Mouse (Mus musculus): Measurements from ENCODE around the gene Ppil4.

Gene Ppil4

DNA sequence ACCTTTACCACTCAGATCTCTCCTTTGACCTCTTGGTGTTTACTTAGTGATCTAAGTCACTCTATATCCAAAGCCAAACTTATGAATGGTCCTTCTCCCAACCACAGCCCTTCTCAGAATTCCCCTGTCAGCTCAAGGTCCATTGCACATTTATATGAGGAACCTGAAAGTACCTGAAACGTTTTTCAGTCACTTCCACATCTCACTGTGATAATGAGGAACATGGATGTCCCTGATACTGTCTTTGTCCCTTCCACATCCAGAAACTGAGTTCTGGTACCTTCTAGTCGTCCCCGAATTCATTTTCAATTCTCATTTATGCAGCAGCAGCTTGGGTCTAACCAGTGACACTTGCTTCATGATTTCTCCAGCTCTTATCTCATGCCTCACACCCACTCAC is 59.2 kb downstream of the Ppil4 start:
- DNase-seq (ENCODE audit: extremely low read depth, insufficient read length, low spot score): no peak

DNA sequence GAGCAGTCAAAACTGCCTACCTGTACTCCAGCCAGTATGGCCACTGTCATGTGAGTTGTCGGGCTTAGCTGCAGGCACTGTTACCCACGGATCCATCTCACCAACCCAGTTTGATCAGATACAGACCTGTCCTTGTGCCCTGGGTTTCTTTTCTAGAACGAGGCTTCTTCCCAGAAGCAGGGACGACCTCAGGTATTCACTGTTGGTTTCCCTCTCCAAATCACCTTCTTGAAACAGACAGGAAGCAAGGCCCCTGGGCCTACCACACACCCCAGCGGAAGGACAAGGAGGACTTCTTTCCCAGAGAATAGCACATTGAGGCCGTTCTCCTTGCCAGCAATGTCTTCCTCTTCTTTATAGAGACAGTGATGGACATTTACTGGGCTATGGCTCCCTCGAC is 67.8 kb downstream of the Ppil4 start:
- no peak for DNase-seq (ENCODE audit: extremely low read depth, insufficient read length, low spot score)

DNA sequence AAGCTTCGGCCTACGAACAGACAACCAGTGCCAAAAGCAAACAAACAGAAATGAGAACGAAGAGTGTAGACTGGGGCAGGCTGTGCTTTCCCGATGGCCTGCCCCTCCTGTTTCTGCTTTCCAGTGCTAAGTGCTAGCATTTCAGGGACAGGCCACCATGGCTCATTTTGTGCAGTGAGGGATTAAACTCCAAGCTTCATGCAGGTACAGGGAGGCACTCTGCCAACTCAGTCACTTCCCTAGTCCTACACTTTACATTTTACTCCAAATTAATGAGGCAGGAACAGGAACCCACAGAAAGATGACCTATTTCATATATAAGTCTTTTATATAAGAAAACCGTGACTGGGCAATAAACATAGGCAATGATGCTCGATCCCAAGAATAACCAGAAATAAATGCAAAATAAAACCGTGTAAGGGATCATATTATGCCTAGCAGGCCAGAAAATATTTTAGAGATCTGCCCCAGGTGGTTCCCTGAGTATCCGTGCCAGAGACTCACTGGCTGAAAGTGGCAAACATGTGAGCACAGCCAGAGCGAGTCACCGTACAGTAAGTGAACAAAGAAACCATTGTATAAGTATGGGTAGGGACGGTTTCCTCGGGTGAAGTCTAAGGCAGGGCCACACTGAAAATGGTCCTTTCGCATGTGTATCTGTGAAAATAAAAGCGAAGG is 68.7 kb downstream of the Ppil4 start:
- DNase-seq (ENCODE audit: extremely low read depth, insufficient read length, low spot score): no peak

DNA sequence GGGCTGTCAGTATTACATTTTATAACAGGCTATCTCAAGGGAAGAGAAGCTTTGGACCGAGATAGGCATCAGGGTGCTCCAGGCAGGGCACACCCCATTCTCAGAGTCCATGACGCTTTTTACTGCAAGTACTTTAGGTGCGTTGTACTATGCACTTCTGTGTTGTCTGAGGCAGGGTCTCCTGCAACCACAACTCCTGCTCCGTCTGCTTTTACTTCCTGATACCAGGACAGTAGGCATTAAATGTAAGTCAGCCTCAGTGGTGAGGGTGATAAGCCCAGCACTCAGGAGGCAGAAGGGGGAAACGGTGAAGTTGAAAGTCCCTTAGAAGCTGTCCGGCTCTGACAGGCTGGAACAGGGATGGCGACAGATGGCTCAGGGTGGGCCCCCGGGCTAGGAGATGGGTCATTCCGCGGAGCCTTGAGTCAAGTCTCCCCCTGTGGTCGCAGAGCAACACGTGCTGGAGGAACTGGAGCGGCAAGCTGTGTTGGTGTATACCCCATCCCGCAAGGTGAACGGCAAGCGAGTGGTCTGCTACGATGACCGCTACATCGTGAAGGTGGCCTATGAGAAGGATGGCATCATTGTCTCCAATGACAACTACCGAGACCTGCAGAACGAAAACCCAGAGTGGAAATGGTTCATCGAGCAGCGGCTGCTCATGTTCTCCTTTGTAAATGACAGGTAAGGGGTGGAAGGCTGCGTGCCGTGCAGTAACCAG is 69.4 kb downstream of the Ppil4 start:
- DNase-seq (ENCODE audit: extremely low read depth, insufficient read length, low spot score): no peak

DNA sequence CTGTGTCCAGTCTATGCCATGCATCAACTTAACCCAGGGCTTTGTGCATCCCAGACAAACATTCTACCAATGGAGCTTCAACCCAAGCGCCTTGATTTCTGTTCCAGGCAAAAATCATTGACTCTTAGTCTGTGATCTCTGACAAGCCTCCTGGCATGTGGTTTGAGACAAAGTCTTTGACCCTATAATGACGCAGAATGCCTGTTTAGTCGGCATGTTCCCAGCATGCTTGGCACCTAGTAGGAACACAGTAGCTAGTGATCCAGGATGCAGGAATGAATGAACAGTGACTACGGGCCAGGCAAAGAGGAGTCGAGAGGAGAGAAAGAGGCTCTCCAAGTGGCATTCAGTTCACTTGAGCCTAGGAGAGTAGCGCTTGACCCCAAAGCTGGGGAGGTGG is 70.7 kb downstream of the Ppil4 start:
- no peak for DNase-seq (ENCODE audit: extremely low read depth, insufficient read length, low spot score)

DNA sequence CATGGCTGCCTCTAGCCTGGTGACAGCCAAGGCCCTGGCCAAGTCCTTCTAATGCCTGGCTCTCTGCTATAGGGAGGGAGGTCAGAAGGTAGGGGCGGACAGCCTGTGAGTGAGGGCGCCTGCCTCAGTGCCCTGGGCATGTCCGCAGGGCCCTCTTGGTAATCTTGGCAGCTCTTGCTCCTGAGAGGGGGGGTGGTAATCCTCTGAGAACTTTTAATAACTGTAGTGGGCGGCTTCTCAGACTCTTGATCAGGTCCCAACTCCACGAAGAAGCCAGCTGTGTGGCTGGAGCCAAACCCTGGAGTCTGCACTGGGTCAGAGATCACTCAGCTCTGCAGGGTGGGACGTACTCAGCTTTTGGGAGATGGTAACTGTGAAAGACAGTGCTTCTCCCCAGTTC is 71.5 kb downstream of the Ppil4 start:
- DNase-seq (ENCODE audit: extremely low read depth, insufficient read length, low spot score): no peak

DNA sequence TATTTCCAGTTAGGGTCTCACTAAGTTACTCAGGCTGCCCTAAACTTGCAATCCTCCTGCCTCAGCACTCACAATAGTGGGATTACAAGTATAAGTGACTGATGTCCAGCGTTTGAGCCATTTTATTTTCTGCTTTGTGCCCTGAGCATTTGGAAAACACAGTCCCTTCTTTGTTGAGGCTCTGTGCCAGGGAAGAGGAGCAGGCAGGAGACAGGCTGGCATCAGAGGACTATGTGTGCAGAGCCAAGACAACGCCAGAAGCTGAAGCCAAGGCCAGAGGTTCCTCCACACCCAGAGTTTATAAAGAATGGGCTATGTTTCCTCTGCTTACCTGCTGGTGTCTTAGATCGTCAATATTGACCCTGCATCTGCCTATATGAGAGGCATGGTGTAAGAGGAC is 72.1 kb downstream of the Ppil4 start:
- DNase-seq (ENCODE audit: extremely low read depth, insufficient read length, low spot score): no peak

DNA sequence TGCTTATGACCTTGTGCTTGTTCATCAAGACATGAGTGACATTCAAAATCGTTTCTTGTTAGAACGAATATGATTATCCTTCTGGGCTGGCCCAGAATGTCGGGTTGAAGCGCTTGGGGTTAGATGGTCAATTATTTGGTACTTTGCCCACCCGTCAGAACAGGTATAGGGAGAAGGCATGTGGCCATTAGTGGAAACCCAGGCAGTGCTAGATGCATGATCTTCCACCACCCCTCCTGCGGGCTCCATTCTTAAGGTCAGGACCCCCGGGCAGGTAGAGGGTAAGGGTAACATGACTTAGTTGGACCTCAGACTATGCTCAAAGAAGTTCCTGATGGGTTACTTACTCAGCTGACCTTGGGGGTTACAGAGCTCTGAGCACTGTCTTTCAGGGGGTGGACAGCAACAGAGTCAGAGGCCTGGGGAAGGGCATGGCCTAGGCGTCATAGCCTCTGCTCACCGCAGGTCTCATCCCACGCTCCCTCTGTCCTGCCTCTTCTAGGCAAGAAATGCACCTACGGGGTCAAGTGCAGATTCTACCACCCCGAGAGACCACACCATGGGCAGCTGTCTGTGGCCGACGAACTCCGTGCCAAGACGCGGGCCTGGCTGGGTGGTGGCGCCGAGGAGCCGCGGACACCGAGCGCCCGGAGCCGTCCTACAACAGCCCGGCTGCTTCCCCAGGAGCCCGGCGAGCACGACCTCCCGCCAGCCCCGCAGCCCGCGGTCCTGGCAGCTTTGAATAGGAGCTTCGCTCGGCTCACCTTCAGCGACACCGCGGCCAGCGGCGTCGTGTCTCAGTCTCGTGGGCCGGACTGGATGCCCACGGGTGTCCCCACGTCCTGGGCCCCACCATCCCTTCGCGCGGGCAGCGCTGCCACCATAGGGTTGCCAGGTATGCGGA is 74.3 kb downstream of the Ppil4 start:
- DNase-seq (ENCODE audit: extremely low read depth, insufficient read length, low spot score): no peak

DNA sequence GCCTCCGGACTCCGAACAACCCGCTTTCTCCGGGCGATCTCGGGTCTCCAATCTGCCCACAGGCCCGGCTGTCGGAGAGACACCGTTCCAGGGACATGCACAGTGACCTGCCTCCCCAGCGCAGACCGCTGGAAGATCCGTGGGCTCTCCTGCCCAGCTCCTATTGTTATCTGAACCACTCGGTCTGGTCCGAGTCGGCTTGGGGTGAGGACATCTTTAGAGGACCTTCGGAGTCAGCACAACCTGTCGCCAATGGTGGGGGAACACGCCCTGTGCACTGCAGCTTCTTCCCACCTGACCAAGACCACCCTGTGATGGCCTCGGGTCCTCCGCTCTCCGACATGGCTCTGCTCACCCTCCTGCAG is 75.0 kb downstream of the Ppil4 start:
- no peak for DNase-seq (ENCODE audit: extremely low read depth, insufficient read length, low spot score)

DNA sequence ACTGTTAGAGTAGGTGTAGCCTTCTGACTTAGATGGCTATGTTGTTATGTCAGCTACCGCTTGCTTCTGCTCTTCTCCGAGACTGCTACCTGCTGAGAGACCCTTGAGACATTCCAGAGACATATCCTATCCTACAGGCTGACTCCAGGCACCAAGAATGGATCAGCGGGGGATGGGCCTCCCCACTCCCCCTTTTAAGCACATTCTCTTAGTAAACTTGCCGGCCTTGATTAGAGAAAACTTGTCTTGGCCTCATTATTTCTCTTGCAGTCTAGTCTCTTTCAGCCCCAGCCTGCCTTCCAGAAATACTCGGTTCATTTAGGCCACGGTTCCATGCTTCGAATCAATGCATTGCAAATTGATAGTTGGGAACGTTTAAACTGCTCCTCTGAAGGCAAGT is 77.1 kb downstream of the Ppil4 start:
- DNase-seq (ENCODE audit: extremely low read depth, insufficient read length, low spot score): no peak

DNA sequence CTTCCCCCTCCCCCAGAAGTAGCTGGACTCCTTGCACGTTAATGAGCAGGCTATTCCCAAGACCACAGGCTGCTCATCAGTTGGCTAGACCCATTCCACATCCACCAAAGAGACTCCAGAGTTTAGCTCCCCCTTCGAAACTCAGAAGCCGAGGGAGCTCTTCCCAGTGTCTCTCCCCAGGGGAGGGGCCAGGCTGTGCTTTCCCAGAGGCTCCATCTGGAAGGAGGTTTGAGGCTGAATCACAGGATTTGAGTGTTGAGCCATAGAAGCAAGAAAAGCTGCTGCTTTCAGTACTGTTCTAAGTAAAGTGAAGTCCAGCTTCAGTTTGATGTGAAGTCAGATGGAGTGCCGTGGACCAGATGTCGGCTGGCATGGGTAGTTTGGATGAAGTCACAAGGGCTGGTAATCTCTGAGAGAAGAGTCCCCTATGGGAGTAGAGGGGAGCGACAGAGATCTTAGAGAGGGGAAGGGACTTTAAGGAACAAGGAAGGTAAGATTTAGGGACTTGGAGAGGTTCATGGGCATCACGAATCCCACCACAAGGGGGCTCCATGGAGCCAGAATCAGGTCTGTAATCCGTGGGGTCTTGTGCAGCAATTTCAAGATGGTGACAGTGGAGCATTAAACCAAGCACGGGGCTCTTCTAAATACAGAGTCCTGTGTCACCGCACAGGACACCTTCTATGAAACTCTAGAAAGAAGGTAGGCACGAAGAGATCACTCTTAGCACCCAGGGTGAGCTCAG is 78.1 kb downstream of the Ppil4 start:
- no peak for DNase-seq (ENCODE audit: extremely low read depth, insufficient read length, low spot score)

DNA sequence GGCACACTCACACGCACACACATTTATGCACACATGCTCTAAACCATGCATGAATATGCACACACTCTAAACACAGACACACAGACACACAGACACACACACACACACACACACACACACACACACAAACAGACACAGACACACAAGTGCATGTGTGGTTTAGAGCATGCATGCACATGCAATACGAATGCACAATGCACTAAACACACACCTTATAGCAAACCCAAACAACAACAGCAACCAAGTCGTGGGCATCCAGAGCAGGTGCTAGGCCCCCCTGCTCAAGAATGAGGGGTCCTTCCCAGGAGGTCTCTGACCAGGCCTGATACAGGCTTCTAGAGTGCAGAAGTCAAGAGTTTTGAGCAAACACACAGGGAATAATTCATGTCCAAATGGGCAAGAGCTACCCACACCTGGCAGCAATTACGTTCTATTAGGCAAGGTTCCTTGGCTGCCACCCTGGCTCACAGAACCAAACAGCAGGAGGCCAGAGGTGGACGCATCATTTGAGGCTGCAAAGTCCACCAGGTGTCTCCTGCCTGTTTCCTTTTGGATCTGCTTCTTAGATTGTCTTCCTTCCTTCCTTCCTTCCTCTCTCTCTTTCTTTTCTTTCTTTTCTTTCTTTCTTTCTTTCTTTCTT is 78.8 kb downstream of the Ppil4 start:
- DNase-seq (ENCODE audit: extremely low read depth, insufficient read length, low spot score): no peak

Measured in 3134 (cell line).